Comparison of ENCODE assay signal across 15 mouse cellular contexts in genomic region chr14:86867143-86867542, GRCm38 (mm10).
DNase-seq lines count a peak whose midpoint lies in the region; ATAC-seq and TF ChIP-seq lines count a peak whose summit lies in the region.
"Had no signal": no experiment of that assay in that cellular context is flagged by ENCODE, and none has a peak within 500 bp of the region (broad histone marks: within the 10 kb centered on the region; RNA-seq: fewer than 3 reads in every experiment).

No protein-coding gene starts in this region.

- H3K9me3 ChIP-seq in forebrain, embryonic 11.5 days (ENCODE audit: control insufficient read depth, low read length): no peaks in the 10 kb centered on the region
- H3K9me3 ChIP-seq in forebrain, embryonic 10.5 days: no peaks in the 10 kb centered on the region
- H3K9me3 ChIP-seq in hindbrain, embryonic 14.5 days (ENCODE audit: control insufficient read depth, low read length): no peaks in the 10 kb centered on the region
- H3K9me3 ChIP-seq: heart, embryonic 15.5 days; kidney, embryonic 15.5 days; limb, embryonic 10.5 days had no signal

- no peaks in the 10 kb centered on the region for H3K27me3 ChIP-seq in forebrain, embryonic 11.5 days (ENCODE audit: control insufficient read depth, insufficient read depth, low read length)
- H3K27me3 ChIP-seq in forebrain, embryonic 10.5 days (ENCODE audit: poor library complexity, severe bottlenecking): no peaks in the 10 kb centered on the region
- H3K27me3 ChIP-seq in hindbrain, embryonic 14.5 days (ENCODE audit: control insufficient read depth, insufficient read depth, low read length): no peaks in the 10 kb centered on the region
- H3K27me3 ChIP-seq: heart, embryonic 15.5 days; kidney, embryonic 15.5 days had no signal

- no peak overlapping the region for H3K27ac ChIP-seq in forebrain, embryonic 11.5 days (ENCODE audit: low read depth, low read length)
- H3K27ac ChIP-seq in forebrain, embryonic 10.5 days: no peak overlapping the region
- no peak overlapping the region for H3K27ac ChIP-seq in hindbrain, embryonic 14.5 days
- no peak overlapping the region for H3K27ac ChIP-seq in left cerebral cortex, adult 2 months
- H3K27ac ChIP-seq: heart, embryonic 15.5 days; kidney, embryonic 15.5 days; limb, embryonic 10.5 days; liver, embryonic 14.5 days had no signal

- no peak overlapping the region for H3K4me2 ChIP-seq in forebrain, embryonic 11.5 days (ENCODE audit: low read depth, low read length, severe bottlenecking)
- H3K4me2 ChIP-seq in hindbrain, embryonic 14.5 days (replicated peaks): no peak overlapping the region
- H3K4me2 ChIP-seq: heart, embryonic 15.5 days; kidney, embryonic 15.5 days had no signal

- intact Hi-C loops in left cerebral cortex, adult 2 months (cut with DNase I): no loop called here

- no peak for DNase-seq in forebrain, embryonic 11.5 days (ENCODE audit: low spot score)
- DNase-seq in forebrain, embryonic 10.5 days (ENCODE audit: extremely low spot score, low spot score): no peak
- DNase-seq in right cerebral cortex, adult 18-20 months: peak; percentile 6
- DNase-seq in right cerebral cortex, postnatal 25 days: no peak
- peak; percentile 62 for DNase-seq in hindbrain, embryonic 14.5 days (ENCODE audit: low spot score)
- DNase-seq in gastrocnemius, postnatal 10 days: no peak
- no peak for DNase-seq in left cerebral cortex, adult 2 months (ENCODE audit: extremely low spot score in 1 of 2, low spot score in 2 of 2)
- no peak for DNase-seq in heart, adult 9 months (ENCODE audit: low spot score in 2 of 2)
- DNase-seq: adrenal gland, adult 2 months; cerebellum, postnatal 25 days; thymus, postnatal 14 days had no signal

- peak; percentile 82 for ATAC-seq in forebrain, embryonic 11.5 days (replicated peaks; ENCODE audit: low FRiP score)
- ATAC-seq in hindbrain, embryonic 14.5 days (ENCODE audit: low FRiP score): peak; percentile 86; the same call in 1 of the 2 replicates

- H3K4me3 ChIP-seq in forebrain, embryonic 11.5 days (ENCODE audit: low read depth, low read length): no peak overlapping the region
- H3K4me3 ChIP-seq in forebrain, embryonic 10.5 days: no peak overlapping the region
- H3K4me3 ChIP-seq in hindbrain, embryonic 14.5 days (replicated peaks; ENCODE audit: low read length): no peak overlapping the region
- no peak overlapping the region for H3K4me3 ChIP-seq in left cerebral cortex, adult 2 months
- H3K4me3 ChIP-seq: heart, embryonic 15.5 days; kidney, embryonic 15.5 days; limb, embryonic 10.5 days had no signal

- no peak for TF ChIP-seq CTCF in left cerebral cortex, adult 2 months (IDR thresholded peaks at IDR 0.05)

- no peak overlapping the region for H3K9ac ChIP-seq in forebrain, embryonic 11.5 days (ENCODE audit: low read length)
- H3K9ac ChIP-seq in hindbrain, embryonic 14.5 days: no peak overlapping the region
- H3K9ac ChIP-seq: heart, embryonic 15.5 days; kidney, embryonic 15.5 days; liver, embryonic 14.5 days had no signal

- no peaks in the 10 kb centered on the region for H3K36me3 ChIP-seq in forebrain, embryonic 11.5 days (ENCODE audit: control insufficient read depth, insufficient read depth, low read length)
- peaks cover 4% of the 10 kb centered on the region; the same call in 1 of the 2 replicates for H3K36me3 ChIP-seq in forebrain, embryonic 10.5 days (replicated peaks)
- no peaks in the 10 kb centered on the region for H3K36me3 ChIP-seq in hindbrain, embryonic 14.5 days (replicated peaks; ENCODE audit: control insufficient read depth, insufficient read depth)
- H3K36me3 ChIP-seq: heart, embryonic 15.5 days; kidney, embryonic 15.5 days; limb, embryonic 10.5 days had no signal

- WGBS in forebrain, embryonic 11.5 days: 35% methylated on average over 3 of the region's 3 CpGs
- 46% methylated on average over 3 of the region's 3 CpGs for WGBS in forebrain, embryonic 10.5 days
- 35% methylated on average over 3 of the region's 3 CpGs for WGBS in hindbrain, embryonic 14.5 days

- H3K4me1 ChIP-seq in forebrain, embryonic 11.5 days (replicated peaks; ENCODE audit: control insufficient read depth, insufficient read depth, low read length): no peaks in the 10 kb centered on the region
- peaks cover 16% of the 10 kb centered on the region for H3K4me1 ChIP-seq in forebrain, embryonic 10.5 days
- peaks cover 5% of the 10 kb centered on the region; the same call in 1 of the 2 replicates for H3K4me1 ChIP-seq in hindbrain, embryonic 14.5 days (replicated peaks; ENCODE audit: control insufficient read depth, insufficient read depth, low read length)
- H3K4me1 ChIP-seq: heart, embryonic 15.5 days; kidney, embryonic 15.5 days; limb, embryonic 10.5 days had no signal

Comparison
In these comparisons a context has a peak if more than half of its experiments do, and no peak if none do; other contexts are left out.
1. DNase-seq: peak in right cerebral cortex, adult 18-20 months (single experiment) and hindbrain, embryonic 14.5 days (single experiment); none in forebrain, embryonic 11.5 days (single experiment), forebrain, embryonic 10.5 days (single experiment), right cerebral cortex, postnatal 25 days (single experiment), gastrocnemius, postnatal 10 days (single experiment), left cerebral cortex, adult 2 months (0 of 2) and heart, adult 9 months (0 of 2).